Mouse (Mus musculus) CD4-positive naive resting alpha-beta T cell, adult 76 days (primary cell): ENCODE results near the gene Shroom4. TPM values are rescaled to one million over a fixed set of nuclear protein-coding genes. Genes with fewer than 3 reads are reported as not detected.

Experiments used
- total RNA-seq: library from RNA; stranded (reverse); gene quantifications from one replicate; pipeline ENCODE4 v1.2.4, GENCODE M21; 2023

The Shroom4 gene
- 0.06 TPM for total RNA-seq

DNA sequence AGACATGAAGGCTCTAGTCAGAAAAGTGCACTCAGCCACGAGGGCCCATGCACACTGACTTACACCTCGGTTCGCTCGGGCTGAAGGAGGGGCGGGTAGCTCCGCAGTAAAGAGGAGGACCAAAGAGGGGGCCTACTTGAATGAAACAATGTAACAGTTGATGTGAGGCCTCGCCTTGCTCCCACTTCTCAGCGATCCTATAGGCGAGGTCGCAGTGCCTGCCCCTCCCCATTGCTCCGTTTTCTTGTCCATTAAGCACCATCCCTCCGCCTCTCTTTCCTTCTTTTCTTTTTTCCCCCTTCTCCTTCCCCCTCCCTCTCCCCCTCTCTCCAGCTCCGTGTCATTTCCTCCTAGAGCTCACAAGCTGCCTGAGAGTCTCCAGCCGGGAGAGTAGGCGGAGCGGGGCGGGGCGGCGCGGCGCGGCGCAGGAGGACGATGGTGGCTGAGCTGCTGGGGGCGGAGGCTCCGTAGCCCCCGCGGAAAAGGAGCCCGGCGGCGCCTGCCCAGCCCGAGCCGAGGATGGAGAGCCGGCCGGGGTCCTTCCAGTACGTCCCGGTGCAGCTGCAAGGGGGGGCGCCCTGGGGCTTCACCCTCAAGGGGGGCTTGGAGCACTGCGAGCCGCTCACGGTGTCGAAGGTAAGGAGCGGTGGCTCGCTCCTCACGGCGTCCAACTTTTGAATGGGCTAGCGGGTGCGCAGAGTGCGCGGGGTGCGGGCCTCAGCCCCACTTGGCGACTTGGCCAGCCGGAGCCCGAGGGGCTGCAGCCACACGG, at the start of gene Shroom4:
Gene Shroom4, plus strand, starts transcription at position 229 of the 772 bp plus-strand sequence.

Other genes with a start within 250 kb of the Shroom4 start
- not detected for gene Nudt10, start 226.8 kb upstream of the Shroom4 start, total RNA-seq
- gene Bmp15, start 79.1 kb upstream of the Shroom4 start, total RNA-seq, result not detected